Mouse (Mus musculus) CH12.LX (cell line): ENCODE data around the gene Mapk11. TPM values are rescaled to one million over a fixed set of nuclear protein-coding genes. Genes with fewer than 3 reads are reported as not detected.

Experiments used
- DNase-seq: peaks from one replicate; pipeline ENCODE4 v3.0.0-alpha.2; 2013; ENCODE audit errors: extremely low read depth
- H3K27ac ChIP-seq: 2 replicates; pipeline ENCODE4 v1.5.1; 2012; ENCODE audit warnings: low read depth, mild to moderate bottlenecking, control low read depth, moderate library complexity; ENCODE audit not compliant: insufficient read depth
- H3K27me3 ChIP-seq: replicated peaks from 2 replicates; pipeline ENCODE3; 2012; ENCODE audit warnings: inconsistent platforms
- H3K36me3 ChIP-seq, 2 experiments: replicated peaks in 1 of 2; 2 replicates each; pipeline versions ENCODE3 to v1.6.1; 2012; ENCODE audit warnings: inconsistent platforms in 1 of 2, low read length in 1 of 2, mild to moderate bottlenecking in 1 of 2, mixed read lengths in 1 of 2, moderate library complexity in 1 of 2; ENCODE audit not compliant: control insufficient read depth in 1 of 2, insufficient read depth in 1 of 2
- H3K4me1 ChIP-seq, 2 experiments: 2 replicates each; pipeline ENCODE4 v1.6.1; 2012; ENCODE audit warnings: inconsistent platforms in 1 of 2, moderate library complexity in 1 of 2; ENCODE audit not compliant: insufficient read depth in 2 of 2, control insufficient read depth in 1 of 2
- H3K4me2 ChIP-seq: 2 replicates; pipeline ENCODE4 v1.6.1; 2012; ENCODE audit warnings: low read depth, mild to moderate bottlenecking, control low read depth; ENCODE audit not compliant: poor library complexity, insufficient read depth, severe bottlenecking
- H3K4me3 ChIP-seq, 3 experiments: fragments of 150-350 bp in 1 of 3; sonication (generic) in 1 of 3; replicated peaks in 1 of 3; 2 replicates each; pipeline versions ENCODE3 to v1.5.1; 2011 to 2012; ENCODE audit warnings: low read depth in 2 of 3, low read length in 2 of 3, mild to moderate bottlenecking in 2 of 3, moderate library complexity in 2 of 3, control low read depth in 1 of 3, improper control_type of control experiment in 1 of 3, inconsistent platforms in 1 of 3, mixed read lengths in 1 of 3; ENCODE audit not compliant: poor library complexity in 1 of 3
- H3K79me2 ChIP-seq: replicated peaks from 2 replicates; pipeline ENCODE4 v1.6.1; 2012; ENCODE audit warnings: mild to moderate bottlenecking, moderate library complexity; ENCODE audit not compliant: control insufficient read depth, poor library complexity, insufficient read depth, severe bottlenecking; ENCODE audit errors: extremely low read depth
- H3K9ac ChIP-seq: 2 replicates; pipeline ENCODE4 v1.6.1; 2012; ENCODE audit warnings: low read depth, mild to moderate bottlenecking, control low read depth, moderate library complexity; ENCODE audit not compliant: insufficient read depth
- H3K9me3 ChIP-seq: replicated peaks from 2 replicates; pipeline ENCODE3; 2012; ENCODE audit warnings: low read length, inconsistent platforms, mixed read lengths
- BHLHE40 ChIP-seq: IDR thresholded peaks from 2 replicates; pipeline ENCODE4 v1.6.1; 2011; ENCODE audit warnings: mild to moderate bottlenecking, low read depth, low read length, improper control_type of control experiment
- EP300 ChIP-seq: IDR thresholded peaks from 2 replicates; pipeline ENCODE4 v1.6.1; 2011; ENCODE audit warnings: low read length, improper control_type of control experiment
- JUN ChIP-seq: IDR thresholded peaks from 2 replicates; pipeline ENCODE4 v1.6.1; 2011; ENCODE audit warnings: low read depth, mild to moderate bottlenecking, low read length, improper control_type of control experiment, moderate library complexity; ENCODE audit not compliant: insufficient read depth
- KAT2A ChIP-seq: IDR thresholded peaks from 2 replicates; pipeline ENCODE4 v1.6.1; 2012; ENCODE audit warnings: low read length, improper control_type of control experiment, inconsistent platforms; ENCODE audit not compliant: insufficient replicate concordance
- MAFK ChIP-seq: IDR thresholded peaks from 2 replicates; pipeline ENCODE4 v1.6.1; 2011; ENCODE audit warnings: low read length, improper control_type of control experiment; ENCODE audit not compliant: insufficient replicate concordance
- MAZ ChIP-seq: IDR thresholded peaks from 2 replicates; pipeline ENCODE4 v1.6.1; 2012; ENCODE audit warnings: low read depth, mild to moderate bottlenecking, inconsistent platforms, low read length, improper control_type of control experiment, moderate library complexity
- MEF2A ChIP-seq: IDR thresholded peaks from 2 replicates; pipeline ENCODE4 v1.6.1; 2014; ENCODE audit warnings: low read depth, mild to moderate bottlenecking, inconsistent platforms, low read length, improper control_type of control experiment, borderline replicate concordance
- MXI1 ChIP-seq: IDR thresholded peaks from 2 replicates; pipeline ENCODE4 v1.6.1; 2011; ENCODE audit warnings: mild to moderate bottlenecking, low read depth, low read length, improper control_type of control experiment
- NELFE ChIP-seq: IDR thresholded peaks from 2 replicates; pipeline ENCODE4 v1.6.1; 2011; ENCODE audit warnings: low read depth, low read length, improper control_type of control experiment
- NRF1 ChIP-seq: IDR thresholded peaks from 2 replicates; pipeline ENCODE4 v1.6.1; 2014; ENCODE audit warnings: low read depth, mild to moderate bottlenecking, inconsistent platforms, low read length, improper control_type of control experiment, moderate library complexity
- PAX5 ChIP-seq: IDR thresholded peaks from 2 replicates; pipeline ENCODE4 v1.6.1; 2012; ENCODE audit warnings: low read length, inconsistent platforms, mixed read lengths
- POLR2A ChIP-seq: IDR thresholded peaks from 2 replicates; pipeline ENCODE4 v1.6.1; 2011; ENCODE audit warnings: low read depth, mild to moderate bottlenecking, improper control_type of control experiment, low read length
- POLR2AphosphoS2 ChIP-seq: IDR thresholded peaks from 2 replicates; pipeline ENCODE4 v1.6.1; 2011; ENCODE audit warnings: low read depth, low read length, improper control_type of control experiment
- RAD21 ChIP-seq: IDR thresholded peaks from 2 replicates; pipeline ENCODE4 v1.6.1; 2011; ENCODE audit warnings: low read depth, mild to moderate bottlenecking, low read length, improper control_type of control experiment, moderate library complexity
- SIN3A ChIP-seq: IDR thresholded peaks from 2 replicates; pipeline ENCODE4 v1.6.1; 2012; ENCODE audit warnings: low read length, improper control_type of control experiment, inconsistent platforms
- TBP ChIP-seq: conservative IDR thresholded peaks from 2 replicates; pipeline ENCODE4 v1.6.1; 2011; ENCODE audit warnings: low read depth, low read length, improper control_type of control experiment
- TCF12 ChIP-seq: IDR thresholded peaks from 2 replicates; pipeline ENCODE4 v1.6.1; 2014; ENCODE audit warnings: low read depth, mild to moderate bottlenecking, inconsistent platforms, low read length, improper control_type of control experiment
- UBTF ChIP-seq: IDR thresholded peaks from 2 replicates; pipeline ENCODE4 v1.6.1; 2012; ENCODE audit warnings: low read depth, mild to moderate bottlenecking, inconsistent platforms, low read length, improper control_type of control experiment, moderate library complexity
- USF2 ChIP-seq: conservative IDR thresholded peaks from 2 replicates; pipeline ENCODE4 v1.6.1; 2011; ENCODE audit warnings: low read depth, low read length, improper control_type of control experiment
- ZC3H11A ChIP-seq: IDR thresholded peaks from 2 replicates; pipeline ENCODE4 v1.6.1; 2012; ENCODE audit warnings: low read depth, mild to moderate bottlenecking, inconsistent platforms, low read length, improper control_type of control experiment
- ZKSCAN1 ChIP-seq: IDR thresholded peaks from 2 replicates; pipeline ENCODE4 v1.6.1; 2012; ENCODE audit warnings: low read depth, inconsistent platforms, low read length, improper control_type of control experiment, borderline replicate concordance
- ZMIZ1 ChIP-seq: IDR thresholded peaks from 2 replicates; pipeline ENCODE4 v1.6.1; 2012; ENCODE audit warnings: low read depth, mild to moderate bottlenecking, inconsistent platforms, low read length, improper control_type of control experiment
- ZNF384 ChIP-seq: IDR thresholded peaks from 2 replicates; pipeline ENCODE4 v1.6.1; 2012; ENCODE audit warnings: low read depth, low read length, improper control_type of control experiment, inconsistent platforms
- dilution Hi-C: fragments of 300-500 bp; cut with MboI; formaldehyde crosslinking; loops from 2 replicates; pipeline ENCODE4 v1.14.3; 2020; ENCODE audit warnings: low sequenced_read_pairs; ENCODE audit not compliant: extremely low pct_unique_long_range_greater_than_20kb, extremely low pct_ligation_motif_present
- in situ Hi-C: fragments of 300-500 bp; cut with MboI; formaldehyde crosslinking; loops from 3 replicates; pipeline ENCODE4 v1.14.3; 2019; ENCODE audit warnings: low sequenced_read_pairs, low pct_ligation_motif_present, low pct_unique_long_range_greater_than_20kb, mixed read lengths
- polyA plus RNA-seq: library from polyadenylated mRNA; unstranded; fragments of >175 nt; gene quantifications from 2 replicates; pipeline ENCODE4 v1.2.1, GENCODE M21; 2012; ENCODE audit warnings: low read depth; ENCODE audit not compliant: insufficient read length
- total RNA-seq, 2 experiments: library from RNA; depleted of rRNA; stranded (reverse); fragments of 300-350 nt in 1 of 2; fragments of >200 nt in 1 of 2; gene quantifications; 2 replicates each; pipeline ENCODE4 v1.2.3; 2012 to 2014

Gene Mapk11
- total and polyA plus RNA-seq, 3 experiments = 3.9 to 11.4 (median 5.3) TPM

GRCm38 (mm10) chr15:89147456-89147855, 2.0 kb downstream of the Mapk11 start:
- dilution Hi-C loops = no loop called here
- Histone ChIP-seq H3K9ac (no peak overlapping the region), H3K27ac (no peak overlapping the region), H3K9me3 (no peaks in the 10 kb centered on the region), H3K79me2 (no peaks in the 10 kb centered on the region), H3K4me2 (no peak overlapping the region), H3K27me3 (peaks cover 31% of the 10 kb centered on the region), H3K36me3 (peaks cover 7 to 27% of the 10 kb centered on the region in 2 experiments), H3K4me3 (no peak overlapping the region), H3K4me1 (peaks cover 14 to 31% of the 10 kb centered on the region in 2 experiments)
- no peak for TF ChIP-seq SIN3A
- TF ChIP-seq POLR2A = no peak
- TF ChIP-seq EP300 = no peak
- no peak for TF ChIP-seq PAX5
- no peak for TF ChIP-seq POLR2AphosphoS2
- no peak for TF ChIP-seq MEF2A
- TF ChIP-seq ZC3H11A = no peak
- no peak for TF ChIP-seq TCF12
- no peak for TF ChIP-seq BHLHE40
- no peak for TF ChIP-seq NELFE
- in situ Hi-C loops = no loop called here
- no peak for DNase-seq

GRCm38 (mm10) chr15:89147024-89147423, 2.4 kb downstream of the Mapk11 start:
- Histone ChIP-seq H3K4me3 (no peak overlapping the region), H3K4me1 (peaks cover 14 to 31% of the 10 kb centered on the region in 2 experiments), H3K36me3 (peaks cover 7 to 27% of the 10 kb centered on the region in 2 experiments), H3K27me3 (peaks cover 27% of the 10 kb centered on the region), H3K27ac (no peak overlapping the region), H3K4me2 (no peak overlapping the region), H3K79me2 (no peaks in the 10 kb centered on the region), H3K9me3 (no peaks in the 10 kb centered on the region), H3K9ac (no peak overlapping the region)
- dilution Hi-C loops (no loop called here), in situ Hi-C loops (no loop called here)
- no peak for DNase-seq
- TF ChIP-seq SIN3A = no peak
- TF ChIP-seq ZNF384 = no peak
- no peak for TF ChIP-seq MXI1
- no peak for TF ChIP-seq ZMIZ1
- TF ChIP-seq POLR2AphosphoS2 = no peak
- TF ChIP-seq RAD21 = no peak
- TF ChIP-seq UBTF = no peak
- TF ChIP-seq ZKSCAN1 = no peak
- TF ChIP-seq USF2 = no peak
- TF ChIP-seq MAFK = no peak
- TF ChIP-seq KAT2A = no peak
- no peak for TF ChIP-seq BHLHE40
- TF ChIP-seq MAZ = no peak
- no peak for TF ChIP-seq PAX5
- no peak for TF ChIP-seq POLR2A
- no peak for TF ChIP-seq TBP
- TF ChIP-seq TCF12 = no peak
- TF ChIP-seq NRF1 = no peak
- TF ChIP-seq JUN = no peak
